Mouse (Mus musculus): ENCODE measurements around the gene Igf1r.

GRCm38 (mm10) chr7:68182773-68183172, 230.1 kb downstream of the Igf1r start:
- TF ChIP-seq CHD2 (IDR thresholded peaks at IDR 0.05; ENCODE audit: low read depth, low read length) = no peak
- no peak for TF ChIP-seq ZC3H11A (IDR thresholded peaks at IDR 0.05; ENCODE audit: borderline replicate concordance, low read depth, low read length)
- no peak for TF ChIP-seq ZNF384 (IDR thresholded peaks at IDR 0.05; ENCODE audit: low read depth, low read length)
- TF ChIP-seq MAFK (IDR thresholded peaks at IDR 0.05; ENCODE audit: insufficient read depth, low read depth, low read length) = no peak
- TF ChIP-seq HCFC1 (IDR thresholded peaks at IDR 0.05; ENCODE audit: borderline replicate concordance, insufficient read depth, low read length) = no peak
